Mouse (Mus musculus) monocyte, adult 2 months (primary cell): ENCODE results near the gene Spsb4.

Experiments used
- DNase-seq, 2 experiments: peaks; one replicate each; pipeline ENCODE4 v3.0.0; 2022; ENCODE audit warnings: low spot score in 2 of 2, low read depth in 1 of 2

The Spsb4 gene

GRCm38 (mm10) chr9:97018677-97019147, at the start of gene Spsb4:
Gene Spsb4, minus strand, starts transcription at chr9:97018843.
- peak; percentile 35 for DNase-seq

GRCm38 (mm10) chr9:97067761-97068160, 49.1 kb upstream of the Spsb4 start:
- DNase-seq: no peak

- DNase-seq: no peak
Observed at GRCm38 (mm10) chr9:97065885-97066284, 47.2 kb upstream of the Spsb4 start.

GRCm38 (mm10) chr9:97065216-97065615, 46.6 kb upstream of the Spsb4 start:
- DNase-seq: no peak

- DNase-seq: no peak
Observed at GRCm38 (mm10) chr9:97064161-97064560, 45.5 kb upstream of the Spsb4 start.

- DNase-seq: no peak
Observed at GRCm38 (mm10) chr9:97061696-97062095, 43.1 kb upstream of the Spsb4 start.

- DNase-seq: no peak
Observed at GRCm38 (mm10) chr9:97056541-97057338, 38.1 kb upstream of the Spsb4 start.

GRCm38 (mm10) chr9:97055906-97056305, 37.3 kb upstream of the Spsb4 start:
- DNase-seq: no peak

GRCm38 (mm10) chr9:97051176-97051575, 32.5 kb upstream of the Spsb4 start:
- no peak for DNase-seq

GRCm38 (mm10) chr9:97046240-97046639, 27.6 kb upstream of the Spsb4 start:
- no peak for DNase-seq

GRCm38 (mm10) chr9:97041633-97042032, 23.0 kb upstream of the Spsb4 start:
- DNase-seq: no peak

GRCm38 (mm10) chr9:97038010-97038409, 19.4 kb upstream of the Spsb4 start:
- no peak for DNase-seq

GRCm38 (mm10) chr9:97036656-97037055, 18.0 kb upstream of the Spsb4 start:
- no peak for DNase-seq

GRCm38 (mm10) chr9:97027361-97027760, 8.7 kb upstream of the Spsb4 start:
- no peak for DNase-seq

GRCm38 (mm10) chr9:97026006-97026405, 7.4 kb upstream of the Spsb4 start:
- no peak for DNase-seq

- DNase-seq: no peak
Observed at GRCm38 (mm10) chr9:97024451-97024850, 5.8 kb upstream of the Spsb4 start.

GRCm38 (mm10) chr9:97022948-97023347, 4.3 kb upstream of the Spsb4 start:
- no peak for DNase-seq

GRCm38 (mm10) chr9:97022371-97022770, 3.7 kb upstream of the Spsb4 start:
- DNase-seq: no peak

- DNase-seq: peak in 1 of 2 experiments; percentile 9
Observed at GRCm38 (mm10) chr9:97020152-97020551, 1.5 kb upstream of the Spsb4 start.

GRCm38 (mm10) chr9:97019686-97020085, 1.0 kb upstream of the Spsb4 start:
- no peak for DNase-seq

- no peak for DNase-seq
Observed at GRCm38 (mm10) chr9:97019231-97019630, 588 bp upstream of the Spsb4 start.

GRCm38 (mm10) chr9:97017811-97018641, 617 bp downstream of the Spsb4 start:
- peak in 1 of 2 experiments; percentile 4 for DNase-seq
